In the genomic region with DNA sequence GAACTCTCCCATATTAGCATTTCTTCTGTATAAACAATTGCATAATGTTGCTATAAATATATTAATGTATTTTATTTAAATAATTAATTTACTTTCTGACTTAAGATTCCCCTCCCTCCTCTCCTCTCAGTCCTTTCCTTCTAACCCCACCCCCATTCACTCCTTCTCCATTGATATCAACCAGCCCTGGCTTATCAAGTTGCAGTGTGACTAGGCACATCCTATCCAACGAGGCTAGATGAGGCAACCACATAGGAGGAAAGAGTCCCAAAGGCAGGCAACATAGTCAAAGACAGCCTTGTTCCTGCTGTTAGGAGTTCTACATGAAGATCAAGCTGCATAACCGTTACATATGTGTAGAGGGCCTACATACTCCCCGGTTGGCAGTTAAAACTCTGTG, we compare ENCODE assay signal across 25 mouse cellular contexts.
DNase-seq lines count a peak whose midpoint lies in the region; ATAC-seq lines count a peak whose summit lies in the region.
"Had no signal": no experiment of that assay in that cellular context is flagged by ENCODE, and none has a peak within 500 bp of the region (broad histone marks: within the 10 kb centered on the region; RNA-seq: fewer than 3 reads in every experiment).

No protein-coding gene starts in this region.

- no peak overlapping the region for H3K9ac ChIP-seq in liver, embryonic 12.5 days
- H3K9ac ChIP-seq in liver, embryonic 16.5 days (ENCODE audit: low read depth, low read length) = no peak overlapping the region
- H3K9ac ChIP-seq: forebrain, embryonic 13.5 days; hindbrain, embryonic 12.5 days had no signal

- H3K4me3 ChIP-seq in megakaryocyte, embryonic 14.5 days (replicated peaks) = peak overlapping the region; percentile 42
- no peak overlapping the region for H3K4me3 ChIP-seq in liver, embryonic 12.5 days
- H3K4me3 ChIP-seq in liver, embryonic 16.5 days (ENCODE audit: low read depth, low read length) = no peak overlapping the region
- H3K4me3 ChIP-seq: forebrain, embryonic 10.5 days; forebrain, embryonic 13.5 days; hindbrain, embryonic 12.5 days had no signal

- H3K36me3 ChIP-seq in megakaryocyte, embryonic 14.5 days (replicated peaks; ENCODE audit: low read length) = no peaks in the 10 kb centered on the region
- no peaks in the 10 kb centered on the region for H3K36me3 ChIP-seq in liver, embryonic 12.5 days
- H3K36me3 ChIP-seq in liver, embryonic 16.5 days (ENCODE audit: control insufficient read depth, insufficient read depth) = no peaks in the 10 kb centered on the region
- H3K36me3 ChIP-seq: forebrain, embryonic 10.5 days; G1E; hindbrain, embryonic 12.5 days had no signal

- no peaks in the 10 kb centered on the region for H3K9me3 ChIP-seq in megakaryocyte, embryonic 14.5 days
- no peaks in the 10 kb centered on the region for H3K9me3 ChIP-seq in liver, embryonic 12.5 days (replicated peaks)
- H3K9me3 ChIP-seq in liver, embryonic 16.5 days (replicated peaks; ENCODE audit: control insufficient read depth, low read length) = no peaks in the 10 kb centered on the region
- H3K9me3 ChIP-seq: forebrain, embryonic 10.5 days; forebrain, embryonic 13.5 days; G1E; hindbrain, embryonic 12.5 days had no signal

- peaks cover 27% of the 10 kb centered on the region for H3K4me1 ChIP-seq in megakaryocyte, embryonic 14.5 days
- H3K4me1 ChIP-seq in liver, embryonic 12.5 days = peaks cover 6% of the 10 kb centered on the region
- H3K4me1 ChIP-seq in liver, embryonic 16.5 days (ENCODE audit: control insufficient read depth, low read depth, low read length) = no peaks in the 10 kb centered on the region
- H3K4me1 ChIP-seq: forebrain, embryonic 10.5 days; forebrain, embryonic 13.5 days; hindbrain, embryonic 12.5 days had no signal

- 54% methylated on average over 3 of the region's 3 CpGs for WGBS in liver, embryonic 12.5 days (ENCODE audit: insufficient replicate concordance)
- WGBS in liver, embryonic 16.5 days (ENCODE audit: insufficient replicate concordance) = 46% methylated on average over 3 of the region's 3 CpGs

- ATAC-seq in megakaryocyte, adult 5-6 weeks (ENCODE audit: poor library complexity, severe bottlenecking) = no peak
- peak; percentile 78 for ATAC-seq in liver, embryonic 12.5 days
- peak; percentile 56; the same call in 1 of the 2 replicates for ATAC-seq in liver, embryonic 16.5 days (ENCODE audit: low read depth)
- ATAC-seq: activated CD4-positive, CD25-positive, alpha-beta regulatory T cell, adult 4 months; forebrain, embryonic 13.5 days; forebrain, embryonic 16.5 days; hindbrain, embryonic 16.5 days had no signal

- no peaks in the 10 kb centered on the region for H3K27me3 ChIP-seq in megakaryocyte, embryonic 14.5 days (replicated peaks)
- H3K27me3 ChIP-seq in liver, embryonic 12.5 days (replicated peaks) = no peaks in the 10 kb centered on the region
- H3K27me3 ChIP-seq in liver, embryonic 16.5 days (ENCODE audit: control insufficient read depth, insufficient read depth, low read depth, low read length) = no peaks in the 10 kb centered on the region
- H3K27me3 ChIP-seq: CH12.LX; forebrain, embryonic 13.5 days; hindbrain, embryonic 12.5 days had no signal

- DNase-seq in gastrocnemius, postnatal 10 days = no peak
- no peak for DNase-seq in embryo, embryonic 11 days
- no peak for DNase-seq in layer of hippocampus, postnatal 14 days (ENCODE audit: low spot score in 2 of 2)
- DNase-seq: adrenal gland, adult 8-10 months; adrenal gland, postnatal 25 days; B cell, adult 2 months; cerebellum, adult 11-12 months; cerebellum, adult 8-10 months; cerebellum, postnatal 10 days; cerebellum, postnatal 36 days; gastrocnemius, postnatal 14 days; heart, adult 11 months had no signal

- no peak overlapping the region for H3K27ac ChIP-seq in liver, embryonic 12.5 days
- H3K27ac ChIP-seq in liver, embryonic 16.5 days (ENCODE audit: low read length) = no peak overlapping the region
- H3K27ac ChIP-seq: forebrain, embryonic 10.5 days; forebrain, embryonic 13.5 days; hindbrain, embryonic 12.5 days had no signal

- H3K4me2 ChIP-seq in liver, embryonic 12.5 days = no peak overlapping the region
- H3K4me2 ChIP-seq in liver, embryonic 16.5 days (ENCODE audit: low read depth, low read length) = no peak overlapping the region
- H3K4me2 ChIP-seq: forebrain, embryonic 13.5 days; heart, embryonic 11.5 days; hindbrain, embryonic 12.5 days had no signal
